Mouse (Mus musculus) testis, adult 2 months (tissue): ENCODE measurements around the gene Lgals9. TPM values are rescaled to one million over a fixed set of nuclear protein-coding genes. Genes with fewer than 3 reads are reported as not detected.
"Not testable (repeated sequence)": the region's sequence is repeated elsewhere in the genome, so short reads cannot be mapped to it uniquely, and the experiment has no call there.

ENCODE experiments used
- H3K27ac ChIP-seq: fragments of 200-500 bp; 2 replicates; pipeline ENCODE4 v1.5.1; 2012; ENCODE audit warnings: low read depth, low read length; ENCODE audit not compliant: control insufficient read depth, insufficient read depth
- H3K27me3 ChIP-seq: fragments of 200-500 bp; 2 replicates; pipeline ENCODE4 v1.6.1; 2012; ENCODE audit warnings: mild to moderate bottlenecking, low read length, moderate library complexity; ENCODE audit not compliant: control insufficient read depth, insufficient read depth
- H3K36me3 ChIP-seq: fragments of 200-500 bp; 2 replicates; pipeline ENCODE4 v1.6.1; 2012; ENCODE audit warnings: mild to moderate bottlenecking, low read length; ENCODE audit not compliant: control insufficient read depth, insufficient read depth
- H3K4me1 ChIP-seq: fragments of 200-500 bp; 2 replicates; pipeline ENCODE4 v1.6.1; 2012; ENCODE audit warnings: low read length; ENCODE audit not compliant: control insufficient read depth, insufficient read depth
- H3K4me3 ChIP-seq: fragments of 200-500 bp; 2 replicates; pipeline ENCODE4 v1.5.1; 2012; ENCODE audit warnings: low read depth, mild to moderate bottlenecking, low read length, moderate library complexity, mixed read lengths; ENCODE audit not compliant: control insufficient read depth
- CTCF ChIP-seq: fragments of 200-500 bp; IDR thresholded peaks from 2 replicates; pipeline ENCODE4 v1.5.1; 2012; ENCODE audit warnings: low read depth, mild to moderate bottlenecking, inconsistent platforms, low read length, moderate library complexity; ENCODE audit not compliant: control insufficient read depth, insufficient read depth, insufficient replicate concordance
- POLR2A ChIP-seq: fragments of 200-500 bp; IDR thresholded peaks from 2 replicates; pipeline ENCODE4 v1.6.1; 2012; ENCODE audit warnings: low read depth, mild to moderate bottlenecking, inconsistent platforms, low read length, moderate library complexity; ENCODE audit not compliant: control insufficient read depth
- polyA plus RNA-seq: library from polyadenylated mRNA; depleted of rRNA; stranded (reverse); fragments of >200 nt; gene quantifications from 2 replicates; pipeline ENCODE4 v1.2.3, GENCODE M21; 2012

The Lgals9 gene
- polyA plus RNA-seq, 1 experiment: 6.3 TPM

- no peaks in the 10 kb centered on the region for H3K4me1 ChIP-seq
- H3K27ac ChIP-seq: no peak overlapping the region
- TF ChIP-seq CTCF (no peak), POLR2A (no peak)
- no peaks in the 10 kb centered on the region for H3K36me3 ChIP-seq
- H3K4me3 ChIP-seq: no peak overlapping the region
- H3K27me3 ChIP-seq: no peaks in the 10 kb centered on the region
Measured at GRCm38 (mm10) chr11:78990096-78990495, 5.3 kb upstream of the Lgals9 start.

GRCm38 (mm10) chr11:78989206-78989605 lies 4.5 kb upstream of the Lgals9 start:
- not testable (repeated sequence) for H3K27ac ChIP-seq, H3K27me3 ChIP-seq, H3K4me1 ChIP-seq, H3K36me3 ChIP-seq, H3K4me3 ChIP-seq

- Histone ChIP-seq H3K4me1 (no peaks in the 10 kb centered on the region), H3K27ac (no peak overlapping the region), H3K27me3 (no peaks in the 10 kb centered on the region), H3K4me3 (no peak overlapping the region), H3K36me3 (no peaks in the 10 kb centered on the region)
- TF ChIP-seq POLR2A: no peak
- no peak for TF ChIP-seq CTCF
Measured at GRCm38 (mm10) chr11:78986311-78987002, 1.7 kb upstream of the Lgals9 start.

GRCm38 (mm10) chr11:78985505-78985904 lies 759 bp upstream of the Lgals9 start:
- Histone ChIP-seq H3K4me1 (no peaks in the 10 kb centered on the region), H3K27ac (no peak overlapping the region), H3K4me3 (no peak overlapping the region), H3K27me3 (no peaks in the 10 kb centered on the region), H3K36me3 (no peaks in the 10 kb centered on the region)
- TF ChIP-seq CTCF (no peak), POLR2A (no peak)

GRCm38 (mm10) chr11:78983539-78983938 lies 1.2 kb downstream of the Lgals9 start:
- H3K27me3 ChIP-seq: no peaks in the 10 kb centered on the region
- TF ChIP-seq CTCF (no peak), POLR2A (no peak)
- H3K4me3 ChIP-seq: no peak overlapping the region
- H3K36me3 ChIP-seq: no peaks in the 10 kb centered on the region
- H3K4me1 ChIP-seq: no peaks in the 10 kb centered on the region
- no peak overlapping the region for H3K27ac ChIP-seq

- H3K27me3 ChIP-seq: no peaks in the 10 kb centered on the region
Measured at GRCm38 (mm10) chr11:78982513-78983291, 2.0 kb downstream of the Lgals9 start.

GRCm38 (mm10) chr11:78982042-78982441 lies 2.7 kb downstream of the Lgals9 start:
- TF ChIP-seq POLR2A (no peak), CTCF (no peak)
- Histone ChIP-seq H3K36me3 (no peaks in the 10 kb centered on the region), H3K27ac (no peak overlapping the region), H3K27me3 (no peaks in the 10 kb centered on the region), H3K4me3 (no peak overlapping the region), H3K4me1 (peaks cover 2% of the 10 kb centered on the region; the same call in 1 of the 2 replicates)

More at GRCm38 (mm10) chr11:78982513-78983291, 2.0 kb downstream of the Lgals9 start:
- no peaks in the 10 kb centered on the region for H3K4me1 ChIP-seq
- no peaks in the 10 kb centered on the region for H3K36me3 ChIP-seq
- TF ChIP-seq CTCF: no peak
- H3K27ac ChIP-seq: no peak overlapping the region
- no peak overlapping the region for H3K4me3 ChIP-seq
